Mouse (Mus musculus) hindbrain, embryonic 15.5 days (tissue): ENCODE results near the gene Cdc42ep5. TPM values are rescaled to one million over a fixed set of nuclear protein-coding genes. Genes with fewer than 3 reads are reported as not detected.
A peak's percentile ranks its signal among the peaks of the same experiment; 100 is the strongest.

Experiments
- ATAC-seq: fragments of 200-750 bp; cut with Nextera tagmentation; 2 replicates; pipeline ENCODE4 v1.8.0; 2017; ENCODE audit warnings: low read depth, moderate number of reproducible peaks, moderate TSS enrichment; ENCODE audit not compliant: low FRiP score
- H3K27ac ChIP-seq: fragments of 300-500 bp; sonication (generic); replicated peaks from 2 replicates; pipeline ENCODE4 v1.5.1; 2015; ENCODE audit warnings: mild to moderate bottlenecking, inconsistent platforms
- H3K27me3 ChIP-seq: fragments of 300-500 bp; sonication (generic); 2 replicates; pipeline ENCODE4 v1.6.1; 2015; ENCODE audit warnings: control low read depth, inconsistent platforms
- H3K36me3 ChIP-seq: fragments of 300-500 bp; sonication (generic); 2 replicates; pipeline ENCODE4 v1.6.1; 2015; ENCODE audit warnings: control low read depth, inconsistent platforms
- H3K4me1 ChIP-seq: fragments of 300-500 bp; sonication (generic); replicated peaks from 2 replicates; pipeline ENCODE4 v1.6.1; 2015; ENCODE audit warnings: control low read depth, inconsistent platforms
- H3K4me2 ChIP-seq: fragments of 300-500 bp; sonication (generic); 2 replicates; pipeline ENCODE4 v1.6.1; 2015; ENCODE audit warnings: moderate library complexity, mild to moderate bottlenecking, inconsistent platforms
- H3K4me3 ChIP-seq: fragments of 300-500 bp; sonication (generic); 2 replicates; pipeline ENCODE4 v1.5.1; 2015; ENCODE audit warnings: mild to moderate bottlenecking, inconsistent platforms
- H3K9ac ChIP-seq: fragments of 300-500 bp; sonication (generic); 2 replicates; pipeline ENCODE4 v1.6.1; 2015; ENCODE audit warnings: inconsistent platforms
- H3K9me3 ChIP-seq: fragments of 300-500 bp; sonication (generic); 2 replicates; pipeline ENCODE4 v1.6.1; 2016; ENCODE audit warnings: control low read depth, inconsistent platforms
- whole genome bisulfite sequencing: fragments of 180-500 bp; shearing (Covaris S2); methylation state at CpG from one replicate; pipeline ENCODE4 v1.1.7; 2015; 5-methylcytosine and 5-hydroxymethylcytosine counted together
- polyA plus RNA-seq: library from polyadenylated mRNA; unstranded; fragments of >200 nt; fragmentation: Nextera tagmentation; extraction: Ambion mirVana; gene quantifications from 2 replicates; pipeline ENCODE4 v1.2.1, GENCODE M21; 2015

Cdc42ep5 gene
- polyA plus RNA-seq, 1 experiment from 2014 or later = 8.8 TPM

GRCm38 (mm10) chr7:4122076-4122768 is 42.4 kb downstream of the Cdc42ep5 start:
- H3K4me1 ChIP-seq = peaks cover 59% of the 10 kb centered on the region

GRCm38 (mm10) chr7:4119976-4120921 is 44.4 kb downstream of the Cdc42ep5 start:
- peak; percentile 5; the same call in 1 of the 2 replicates for ATAC-seq
- Histone ChIP-seq H3K9me3 (no peaks in the 10 kb centered on the region), H3K4me2 (peak overlapping the region; percentile 61), H3K4me3 (peak overlapping the region; percentile 55), H3K27me3 (no peaks in the 10 kb centered on the region), H3K36me3 (no peaks in the 10 kb centered on the region), H3K9ac (peak overlapping the region; percentile 69), H3K4me1 (peaks cover 53% of the 10 kb centered on the region), H3K27ac (peak overlapping the region; percentile 82)
- 8% methylated on average over 19 of the region's 19 CpGs for WGBS

More at GRCm38 (mm10) chr7:4122076-4122768, 42.4 kb downstream of the Cdc42ep5 start:
- WGBS = 25% methylated on average over 11 of the region's 11 CpGs
- H3K36me3 ChIP-seq = peaks cover 3% of the 10 kb centered on the region; the same call in 1 of the 2 replicates
- no peak for ATAC-seq
- no peaks in the 10 kb centered on the region for H3K27me3 ChIP-seq
- H3K27ac ChIP-seq = peak overlapping the region; percentile 82
- H3K4me3 ChIP-seq = peak overlapping the region; percentile 0; the same call in 1 of the 2 replicates
- H3K9ac ChIP-seq = 0 out of 2 replicates have a peak overlapping the region, but pooled peaks have one; percentile 5
- H3K4me2 ChIP-seq = peak overlapping the region; percentile 61
- no peaks in the 10 kb centered on the region for H3K9me3 ChIP-seq

GRCm38 (mm10) chr7:4119344-4119902 is 45.2 kb downstream of the Cdc42ep5 start, which contains the start of gene Ttyh1:
TSS of gene Ttyh1 (plus strand) at chr7:4119408.
- peak within 1 kb of the TSS; percentile 55 for H3K4me3 ChIP-seq
- H3K36me3 ChIP-seq = no peaks in the 10 kb centered on the region
- H3K4me2 ChIP-seq = peak within 1 kb of the TSS; percentile 61
- H3K9ac ChIP-seq = peak within 1 kb of the TSS; percentile 69
- H3K27me3 ChIP-seq = no peaks in the 10 kb centered on the region
- 1% methylated on average over 33 of the region's 37 CpGs for WGBS
- ATAC-seq = peak; percentile 16; the same call in 1 of the 2 replicates
- H3K27ac ChIP-seq = peak within 1 kb of the TSS; percentile 82
- no peaks in the 10 kb centered on the region for H3K9me3 ChIP-seq
- peaks cover 45% of the 10 kb centered on the region for H3K4me1 ChIP-seq

- Histone ChIP-seq H3K4me1 (peaks cover 25% of the 10 kb centered on the region), H3K9me3 (no peaks in the 10 kb centered on the region), H3K4me3 (no peak overlapping the region), H3K9ac (no peak overlapping the region), H3K36me3 (no peaks in the 10 kb centered on the region), H3K4me2 (no peak overlapping the region), H3K27me3 (no peaks in the 10 kb centered on the region), H3K27ac (no peak overlapping the region)
- 58% methylated on average over 8 of the region's 8 CpGs for WGBS
- ATAC-seq = no peak
Observed at GRCm38 (mm10) chr7:4117050-4117814, 47.4 kb downstream of the Cdc42ep5 start.

GRCm38 (mm10) chr7:4111766-4112165 is 52.9 kb downstream of the Cdc42ep5 start:
- ATAC-seq = no peak
- H3K9ac ChIP-seq = no peak overlapping the region
- no peaks in the 10 kb centered on the region for H3K27me3 ChIP-seq
- WGBS = 64% methylated on average over 3 of the region's 3 CpGs
- H3K27ac ChIP-seq = peak overlapping the region; percentile 15; the same call in 1 of the 2 replicates
- no peaks in the 10 kb centered on the region for H3K36me3 ChIP-seq
- H3K4me3 ChIP-seq = no peak overlapping the region
- no peaks in the 10 kb centered on the region for H3K4me1 ChIP-seq
- H3K4me2 ChIP-seq = no peak overlapping the region
- H3K9me3 ChIP-seq = no peaks in the 10 kb centered on the region

- Histone ChIP-seq H3K27ac (no peak overlapping the region), H3K4me2 (no peak overlapping the region), H3K4me3 (no peak overlapping the region), H3K36me3 (no peaks in the 10 kb centered on the region), H3K9ac (no peak overlapping the region), H3K27me3 (no peaks in the 10 kb centered on the region), H3K9me3 (no peaks in the 10 kb centered on the region), H3K4me1 (no peaks in the 10 kb centered on the region)
- ATAC-seq = no peak
- WGBS = 11% methylated on average over 4 of the region's 4 CpGs
Observed at GRCm38 (mm10) chr7:4103411-4103810, 61.2 kb downstream of the Cdc42ep5 start.

Other genes starting within 250 kb of the Cdc42ep5 start
- 0.09 TPM in 1 of 2 replicates, not detected in the other for gene Lilra6, start 249.4 kb downstream of the Cdc42ep5 start, polyA plus RNA-seq
- 3.0 and 3.3 TPM in 2 replicates for gene Lair1, start 101.7 kb downstream of the Cdc42ep5 start, polyA plus RNA-seq
- gene Ttyh1, start 45.5 kb downstream of the Cdc42ep5 start, polyA plus RNA-seq = 158 and 181 TPM in 2 replicates
- 83.6 and 97.5 TPM in 2 replicates for gene Leng8, start 27.8 kb downstream of the Cdc42ep5 start, polyA plus RNA-seq
- 4.4 and 5.7 TPM in 2 replicates for gene Leng9, start 14.5 kb downstream of the Cdc42ep5 start, polyA plus RNA-seq
- gene Lilra5, start 72.9 kb upstream of the Cdc42ep5 start, polyA plus RNA-seq = 0.20 TPM in 1 of 2 replicates, not detected in the other
- gene Ncr1, start 172.9 kb upstream of the Cdc42ep5 start, polyA plus RNA-seq = not detected in 2 replicates
- gene Gp6, start 232.9 kb upstream of the Cdc42ep5 start, polyA plus RNA-seq = 0.10 TPM in 1 of 2 replicates, not detected in the other